Mouse (Mus musculus) embryonic stem cell, embryonic (primary cell): Measurements from ENCODE around the gene Aasdh.

Experiments
- CTCF ChIA-PET, 4 experiments: fragments of 300-600 bp in 2 of 4; fragments of 350-600 bp in 2 of 4; sonication (Branson Sonifier 250); formaldehyde crosslinking; loops; one replicate each; lab custom pipeline; 2022; ENCODE audit warnings: inconsistent platforms in 2 of 4; lab: Charles Lee
- POLR2A ChIA-PET, 4 experiments: fragments of 300-600 bp in 2 of 4; fragments of 350-600 bp in 2 of 4; sonication (Branson Sonifier 250); formaldehyde crosslinking; loops; one replicate each; lab custom pipeline; 2022; ENCODE audit warnings: antibody characterized with exemption in 4 of 4, inconsistent platforms in 1 of 4; lab: Charles Lee

The Aasdh gene

GRCm38 (mm10) chr5:76828527-76829240 lies 76.6 kb downstream of the Aasdh start:
- ChIA-PET POLR2A (interaction anchor here in 1 of 4 experiments (1.4 to 1.7 kb wide), 3 partner anchors 11 to 19 kb away, joined by 4 to 5 read pairs (median 4); no protein-coding TSS in a partner anchor), CTCF (interaction anchor here in 1 of 4 experiments (1.0 kb wide), 1 partner anchor 25 kb away, joined by 3 read pairs; no protein-coding TSS in a partner anchor)
